In genomic region chr2:35735001-35735400, GRCm38 (mm10) we compare ENCODE assay signal across 11 mouse cellular contexts.
A peak's percentile ranks its signal among the peaks of the same experiment; 100 is the strongest.
DNase-seq lines count a peak whose midpoint lies in the region; ATAC-seq and TF ChIP-seq lines count a peak whose summit lies in the region.
"Had no signal": no experiment of that assay in that cellular context is flagged by ENCODE, and none has a peak within 500 bp of the region (broad histone marks: within the 10 kb centered on the region; RNA-seq: fewer than 3 reads in every experiment).

No protein-coding gene starts in this region.

- TF ChIP-seq CTCF in kidney, adult 2 months (conservative IDR thresholded peaks at IDR 0.05; ENCODE audit: insufficient read depth, insufficient read length, low read depth, low read length): peak; percentile 42
- TF ChIP-seq CTCF in testis, adult 2 months (IDR thresholded peaks at IDR 0.05; ENCODE audit: control insufficient read depth, insufficient read depth, insufficient replicate concordance, low read depth, low read length): peak; percentile 53; the same call in 1 of the 2 replicates

- H3K27ac ChIP-seq in kidney, adult 2 months (ENCODE audit: insufficient read depth, low read depth, low read length): no peak overlapping the region
- no peak overlapping the region for H3K27ac ChIP-seq in testis, adult 2 months (ENCODE audit: control insufficient read depth, insufficient read depth, low read depth, low read length)
- no peak overlapping the region for H3K27ac ChIP-seq in midbrain, embryonic 16.5 days (ENCODE audit: low read length)
- H3K27ac ChIP-seq: heart, embryonic 13.5 days; limb, embryonic 10.5 days had no signal

- ATAC-seq in midbrain, embryonic 16.5 days: no peak

- H3K9me3 ChIP-seq in midbrain, embryonic 16.5 days (replicated peaks; ENCODE audit: control insufficient read depth, low read length, poor library complexity, severe bottlenecking): no peaks in the 10 kb centered on the region
- H3K9me3 ChIP-seq: limb, embryonic 10.5 days had no signal

- 97% methylated on average over 2 of the region's 2 CpGs for WGBS in kidney, adult 2 months
- 97% methylated on average over 2 of the region's 2 CpGs for WGBS in midbrain, embryonic 16.5 days

- DNase-seq in kidney, adult 2 months: no peak
- DNase-seq in kidney, adult 18-20 months: no peak
- DNase-seq in testis, postnatal 14 days (ENCODE audit: low spot score): no peak
- DNase-seq in NIH3T3 (ENCODE audit: low read depth): peak; percentile 35
- peak; percentile 24 for DNase-seq in thymus, postnatal 14 days
- no peak for DNase-seq in embryo, embryonic 9.5 days (ENCODE audit: extremely low spot score)
- DNase-seq: gastrocnemius, postnatal 10 days had no signal

- H3K9ac ChIP-seq in midbrain, embryonic 16.5 days (ENCODE audit: low read depth, low read length): no peak overlapping the region
- H3K9ac ChIP-seq: heart, embryonic 13.5 days had no signal

- no peaks in the 10 kb centered on the region for H3K36me3 ChIP-seq in kidney, adult 2 months (ENCODE audit: control insufficient read depth, insufficient read depth, low read length)
- H3K36me3 ChIP-seq in testis, adult 2 months (ENCODE audit: control insufficient read depth, insufficient read depth, low read length): no peaks in the 10 kb centered on the region
- H3K36me3 ChIP-seq in midbrain, embryonic 16.5 days (ENCODE audit: control insufficient read depth, insufficient read depth, low read length): peaks cover 7% of the 10 kb centered on the region; the same call in 1 of the 2 replicates

- no peak overlapping the region for H3K4me2 ChIP-seq in midbrain, embryonic 16.5 days (ENCODE audit: low read length)
- H3K4me2 ChIP-seq: heart, embryonic 13.5 days had no signal

- no peak for TF ChIP-seq POLR2A in kidney, adult 2 months (IDR thresholded peaks at IDR 0.05; ENCODE audit: low read depth, low read length)
- TF ChIP-seq POLR2A in testis, adult 2 months (IDR thresholded peaks at IDR 0.05; ENCODE audit: control insufficient read depth, low read depth, low read length): no peak

- no peak overlapping the region for H3K4me3 ChIP-seq in kidney, adult 2 months (ENCODE audit: insufficient read depth, low read depth, low read length)
- H3K4me3 ChIP-seq in testis, adult 2 months (ENCODE audit: control insufficient read depth, low read depth, low read length): no peak overlapping the region
- no peak overlapping the region for H3K4me3 ChIP-seq in midbrain, embryonic 16.5 days (ENCODE audit: low read depth, low read length)
- H3K4me3 ChIP-seq: heart, embryonic 13.5 days; limb, embryonic 10.5 days had no signal

- H3K4me1 ChIP-seq in kidney, adult 2 months (ENCODE audit: control insufficient read depth, insufficient read depth, low read length): 0 out of 2 replicates have a peak, but pooled peaks cover 2% of the 10 kb centered on the region
- no peaks in the 10 kb centered on the region; the same call in 1 of the 2 replicates for H3K4me1 ChIP-seq in testis, adult 2 months (ENCODE audit: control insufficient read depth, insufficient read depth, low read length)
- H3K4me1 ChIP-seq in midbrain, embryonic 16.5 days (ENCODE audit: control insufficient read depth, insufficient read depth, low read length): 0 out of 2 replicates have a peak, but pooled peaks cover 3% of the 10 kb centered on the region

- no peaks in the 10 kb centered on the region for H3K27me3 ChIP-seq in kidney, adult 2 months (replicated peaks; ENCODE audit: control insufficient read depth, insufficient read depth, low read length)
- no peaks in the 10 kb centered on the region for H3K27me3 ChIP-seq in testis, adult 2 months (ENCODE audit: control insufficient read depth, insufficient read depth, low read length)
- H3K27me3 ChIP-seq in midbrain, embryonic 16.5 days (ENCODE audit: control insufficient read depth, insufficient read depth, low read depth, low read length): no peaks in the 10 kb centered on the region
- H3K27me3 ChIP-seq: heart, embryonic 13.5 days had no signal

Comparison
In these comparisons a context has a peak if more than half of its experiments do, and no peak if none do; other contexts are left out.
1. DNase-seq: peak in NIH3T3 (single experiment) and thymus, postnatal 14 days (single experiment); none in kidney, adult 2 months (single experiment), kidney, adult 18-20 months (single experiment), testis, postnatal 14 days (single experiment) and embryo, embryonic 9.5 days (single experiment).